Mouse (Mus musculus): ENCODE measurements at regions not wholly inside any gene's neighbourhood (a gene's known extent, or its start where the extent isn't known, plus 50 kb on each side); places are given as distances from the start of the nearest gene placed in this dataset.

DNA sequence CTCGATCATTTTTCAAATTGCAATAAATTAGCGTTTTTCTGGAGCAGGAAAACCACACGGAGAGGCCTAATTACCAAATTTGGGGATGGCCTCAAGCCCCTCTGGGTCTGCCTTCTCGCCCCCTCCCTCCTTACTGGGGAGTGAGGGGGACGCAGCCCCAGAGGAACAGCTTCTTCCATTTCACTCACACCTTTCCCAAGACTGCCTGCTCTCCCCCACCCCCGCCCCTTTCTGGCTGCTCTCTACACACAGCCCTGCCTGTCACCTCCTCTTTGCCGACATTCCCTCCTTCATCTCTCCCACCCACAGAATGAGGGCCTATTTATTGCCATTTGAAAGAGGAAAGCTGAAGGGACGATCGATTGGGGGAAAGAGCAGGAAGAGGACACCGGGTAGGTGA, 97.2 kb upstream of the Pja1 start:
- DNase-seq (ENCODE audit: low spot score), result no peak
- no peak overlapping the region for H3K27ac ChIP-seq (replicated peaks; ENCODE audit: low read depth, low read length)

DNA sequence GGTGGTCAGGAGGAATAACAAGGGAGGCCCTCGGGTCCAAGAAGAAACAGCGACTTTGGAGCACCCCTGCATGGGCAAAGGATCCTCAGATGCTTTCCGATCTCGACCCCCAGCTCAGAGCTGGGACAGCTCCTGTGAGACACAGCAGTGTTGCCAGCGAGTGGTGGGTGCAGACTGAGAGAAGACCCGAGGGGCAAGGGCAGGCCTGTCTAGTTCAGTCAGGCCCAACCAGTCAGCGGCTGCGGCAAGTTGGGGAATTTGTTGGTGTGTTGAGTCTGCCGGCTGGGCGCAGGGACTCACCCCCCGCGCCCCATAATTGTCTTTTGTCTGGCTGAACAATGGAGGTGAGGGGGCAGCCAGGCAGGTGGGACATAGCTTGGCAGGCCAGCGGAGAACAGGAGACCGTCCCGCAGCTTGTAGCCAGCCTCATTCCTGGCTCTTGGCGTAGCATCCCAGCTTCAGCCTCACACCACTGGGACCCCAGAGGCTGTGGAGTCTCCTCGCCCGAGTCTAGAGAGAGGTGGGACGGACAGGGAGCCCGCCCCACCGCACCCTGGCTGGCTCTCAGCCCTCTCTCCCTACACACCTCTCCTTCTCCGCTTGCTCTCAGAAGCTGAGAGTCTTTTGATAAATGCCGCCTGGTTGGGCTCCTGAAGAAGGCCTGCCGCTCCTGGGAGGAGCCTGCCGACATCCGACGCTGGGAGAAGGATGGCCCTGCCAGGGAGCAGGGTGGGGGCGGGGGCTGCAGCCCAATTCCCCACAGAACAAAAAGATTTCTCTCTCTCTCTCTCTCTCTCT, 96.5 kb upstream of the Pja1 start:
- H3K4me3 ChIP-seq (ENCODE audit: low read depth, low read length), result no peak overlapping the region
- WGBS, result 14% methylated on average over 23 of the region's 28 CpGs
- DNase-seq (ENCODE audit: low spot score), result peak; percentile 87

More for the DNA sequence above, 97.2 kb upstream of the Pja1 start:
- Histone ChIP-seq H3K9me3 (ENCODE audit: control insufficient read depth, low read length) (no peaks in the 10 kb centered on the region), H3K4me2 (ENCODE audit: low read depth, low read length) (peak overlapping the region; percentile 41), H3K36me3 (ENCODE audit: control insufficient read depth, insufficient read depth, low read length) (no peaks in the 10 kb centered on the region), H3K27me3 (replicated peaks; ENCODE audit: control insufficient read depth, insufficient read depth, low read length) (peaks cover 20% of the 10 kb centered on the region; the same call in 1 of the 2 replicates), H3K9ac (ENCODE audit: low read depth, low read length) (no peak overlapping the region), H3K4me3 (ENCODE audit: low read depth, low read length) (no peak overlapping the region), H3K4me1 (ENCODE audit: control insufficient read depth, insufficient read depth, low read length) (no peaks in the 10 kb centered on the region)
- peak; percentile 55 for ATAC-seq (ENCODE audit: low read depth)
- WGBS, result 22% methylated on average over 10 of the region's 10 CpGs

DNA sequence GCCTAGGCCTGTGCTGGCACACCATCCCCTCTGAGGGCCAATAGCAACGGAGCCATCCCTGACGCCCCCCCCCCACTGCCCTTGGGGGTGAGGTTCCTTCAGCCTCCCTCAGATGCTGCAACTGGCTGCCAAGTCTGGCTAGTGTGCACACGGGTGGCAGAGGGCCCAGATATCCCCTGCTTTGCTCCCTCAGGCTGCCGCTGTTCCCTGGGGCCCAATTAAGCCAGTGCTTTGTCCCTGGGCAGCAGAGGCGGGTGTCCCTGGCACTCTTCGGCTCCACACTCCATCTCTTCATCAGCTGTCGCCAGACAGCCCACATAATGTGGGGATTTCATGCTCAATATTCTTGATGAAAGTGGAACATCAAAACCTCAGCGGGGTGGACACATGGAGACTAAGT, 90.9 kb upstream of the Pja1 start:
- H3K36me3 ChIP-seq (ENCODE audit: control insufficient read depth, insufficient read depth, low read length), result no peaks in the 10 kb centered on the region
- peak; percentile 62; the same call in 1 of the 2 replicates for ATAC-seq (ENCODE audit: low read depth)
- H3K4me1 ChIP-seq (ENCODE audit: control insufficient read depth, insufficient read depth, low read length), result 0 out of 2 replicates have a peak, but pooled peaks cover 3% of the 10 kb centered on the region
- H3K9ac ChIP-seq (ENCODE audit: low read depth, low read length), result no peak overlapping the region
- 49% methylated on average over 7 of the region's 8 CpGs for WGBS
- H3K27me3 ChIP-seq (replicated peaks; ENCODE audit: control insufficient read depth, insufficient read depth, low read length), result peaks cover 12% of the 10 kb centered on the region
- no peaks in the 10 kb centered on the region for H3K9me3 ChIP-seq (ENCODE audit: control insufficient read depth, low read length)
- no peak overlapping the region for H3K4me3 ChIP-seq (ENCODE audit: low read depth, low read length)
- no peak for DNase-seq (ENCODE audit: low spot score)
- no peak overlapping the region for H3K4me2 ChIP-seq (ENCODE audit: low read depth, low read length)
- no peak overlapping the region for H3K27ac ChIP-seq (replicated peaks; ENCODE audit: low read depth, low read length)

More for the DNA sequence above, 96.5 kb upstream of the Pja1 start:
- Histone ChIP-seq H3K36me3 (ENCODE audit: control insufficient read depth, insufficient read depth, low read length) (no peaks in the 10 kb centered on the region), H3K4me1 (ENCODE audit: control insufficient read depth, insufficient read depth, low read length) (no peaks in the 10 kb centered on the region), H3K9me3 (ENCODE audit: control insufficient read depth, low read length) (no peaks in the 10 kb centered on the region), H3K4me2 (ENCODE audit: low read depth, low read length) (peak overlapping the region; percentile 41), H3K27ac (replicated peaks; ENCODE audit: low read depth, low read length) (no peak overlapping the region), H3K9ac (ENCODE audit: low read depth, low read length) (0 out of 2 replicates have a peak overlapping the region, but pooled peaks have one; percentile 30), H3K27me3 (replicated peaks; ENCODE audit: control insufficient read depth, insufficient read depth, low read length) (peaks cover 20% of the 10 kb centered on the region)
- ATAC-seq (ENCODE audit: low read depth), result peak; percentile 87

DNA sequence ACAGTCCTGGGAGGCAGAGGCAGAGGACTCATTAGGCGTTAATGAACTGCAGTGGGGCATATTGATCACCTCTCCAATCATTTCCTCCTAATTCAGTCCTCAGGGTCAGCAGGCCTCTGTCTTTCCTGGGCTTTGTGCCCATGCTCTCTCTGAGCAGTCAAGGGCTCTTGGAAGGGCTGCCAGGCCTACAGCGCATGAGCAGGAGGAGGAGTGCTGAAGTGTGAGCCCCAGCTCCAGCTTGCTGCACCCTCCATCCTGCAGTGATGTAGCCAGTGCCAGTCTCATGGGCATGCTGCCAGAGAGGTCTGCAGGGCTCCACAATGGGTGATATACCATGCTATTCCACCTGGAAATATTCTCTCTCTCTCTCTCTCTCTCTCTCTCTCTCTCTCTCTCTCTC, 89.6 kb upstream of the Pja1 start:
- H3K27me3 ChIP-seq (replicated peaks; ENCODE audit: control insufficient read depth, insufficient read depth, low read length), result peaks cover 17% of the 10 kb centered on the region
- no peak overlapping the region for H3K9ac ChIP-seq (ENCODE audit: low read depth, low read length)
- no peak for DNase-seq (ENCODE audit: low spot score)
- H3K4me3 ChIP-seq (ENCODE audit: low read depth, low read length), result no peak overlapping the region
- 50% methylated on average over 1 of the region's 2 CpGs for WGBS
- H3K4me2 ChIP-seq (ENCODE audit: low read depth, low read length), result no peak overlapping the region
- no peaks in the 10 kb centered on the region for H3K36me3 ChIP-seq (ENCODE audit: control insufficient read depth, insufficient read depth, low read length)
- no peak overlapping the region for H3K27ac ChIP-seq (replicated peaks; ENCODE audit: low read depth, low read length)
- H3K4me1 ChIP-seq (ENCODE audit: control insufficient read depth, insufficient read depth, low read length), result 0 out of 2 replicates have a peak, but pooled peaks cover 3% of the 10 kb centered on the region
- ATAC-seq (ENCODE audit: low read depth), result no peak
- H3K9me3 ChIP-seq (ENCODE audit: control insufficient read depth, low read length), result no peaks in the 10 kb centered on the region

DNA sequence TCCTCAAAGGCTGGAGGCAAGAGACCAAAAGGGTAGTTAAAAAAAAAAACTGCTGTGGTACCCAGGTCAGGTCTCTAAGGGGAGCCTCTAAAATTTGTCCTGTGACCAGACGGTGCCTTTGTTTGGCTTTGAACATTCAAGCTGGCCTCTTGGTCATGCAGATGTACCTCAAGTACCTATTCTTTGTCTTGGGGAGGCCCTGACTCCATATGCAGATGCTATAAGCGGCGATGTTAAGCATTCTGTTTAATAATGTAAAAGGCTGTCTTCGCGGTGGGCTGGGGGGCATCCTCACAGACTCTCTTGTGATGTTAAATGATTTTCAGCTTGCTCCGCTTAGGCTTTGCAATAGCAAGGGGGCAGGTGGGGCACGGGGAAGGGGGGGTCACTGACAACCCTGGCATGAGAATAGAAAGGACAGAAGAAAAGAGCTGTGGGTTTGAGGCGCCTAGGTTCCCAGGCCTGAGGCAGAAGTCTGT, 85.8 kb upstream of the Pja1 start:
- Histone ChIP-seq H3K4me3 (ENCODE audit: low read depth, low read length) (no peak overlapping the region), H3K4me2 (ENCODE audit: low read depth, low read length) (no peak overlapping the region), H3K27me3 (replicated peaks; ENCODE audit: control insufficient read depth, insufficient read depth, low read length) (peaks cover 29% of the 10 kb centered on the region), H3K4me1 (ENCODE audit: control insufficient read depth, insufficient read depth, low read length) (0 out of 2 replicates have a peak, but pooled peaks cover 3% of the 10 kb centered on the region), H3K9me3 (ENCODE audit: control insufficient read depth, low read length) (no peaks in the 10 kb centered on the region), H3K27ac (replicated peaks; ENCODE audit: low read depth, low read length) (no peak overlapping the region), H3K36me3 (ENCODE audit: control insufficient read depth, insufficient read depth, low read length) (no peaks in the 10 kb centered on the region), H3K9ac (ENCODE audit: low read depth, low read length) (no peak overlapping the region)
- WGBS, result 34% methylated on average over 8 of the region's 8 CpGs
- DNase-seq (ENCODE audit: low spot score), result no peak
- no peak for ATAC-seq (ENCODE audit: low read depth)

DNA sequence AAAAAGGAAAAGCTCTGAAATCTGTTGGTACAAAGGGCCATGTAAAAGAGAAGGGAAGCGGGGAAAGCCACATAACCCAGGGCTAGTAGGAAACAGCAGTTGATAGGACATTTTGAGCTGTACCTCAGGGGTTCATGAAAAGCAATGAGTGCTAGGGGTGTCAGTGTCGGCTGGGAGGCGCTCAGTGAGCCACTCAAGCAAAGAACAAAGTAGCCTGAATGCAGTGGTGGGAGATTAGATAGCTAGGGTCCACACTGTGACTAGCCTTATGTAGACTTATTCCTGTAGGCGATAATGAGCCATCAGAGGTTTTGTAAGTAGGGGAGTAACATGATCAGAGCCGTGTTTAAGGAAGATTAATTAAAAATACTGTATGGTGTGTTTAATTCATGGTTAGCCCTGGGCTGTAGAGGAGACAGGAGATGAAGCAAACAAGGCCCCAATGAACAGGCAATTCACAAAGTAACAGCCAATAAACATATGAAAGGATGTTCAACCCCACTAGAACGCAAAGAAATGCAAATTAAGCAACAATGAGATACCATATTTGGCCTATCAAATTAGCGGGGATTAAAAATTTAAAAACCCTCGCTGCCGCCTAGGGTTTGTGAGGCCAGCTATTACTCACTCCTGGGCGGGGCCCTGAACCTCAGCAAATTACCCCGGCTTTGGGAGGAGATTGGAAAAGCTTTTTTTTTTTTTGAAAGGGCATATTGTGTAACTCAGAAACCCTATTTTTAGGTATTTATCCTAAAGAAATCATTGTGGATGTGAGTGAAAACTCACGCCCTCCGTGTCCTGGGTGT, 85.1 kb upstream of the Pja1 start:
- Histone ChIP-seq H3K27ac (replicated peaks; ENCODE audit: low read depth, low read length) (no peak overlapping the region), H3K4me3 (ENCODE audit: low read depth, low read length) (no peak overlapping the region), H3K27me3 (replicated peaks; ENCODE audit: control insufficient read depth, insufficient read depth, low read length) (peaks cover 35% of the 10 kb centered on the region), H3K4me1 (ENCODE audit: control insufficient read depth, insufficient read depth, low read length) (peaks cover 5% of the 10 kb centered on the region; the same call in 1 of the 2 replicates), H3K4me2 (ENCODE audit: low read depth, low read length) (no peak overlapping the region), H3K36me3 (ENCODE audit: control insufficient read depth, insufficient read depth, low read length) (no peaks in the 10 kb centered on the region), H3K9ac (ENCODE audit: low read depth, low read length) (no peak overlapping the region), H3K9me3 (ENCODE audit: control insufficient read depth, low read length) (no peaks in the 10 kb centered on the region)
- DNase-seq (ENCODE audit: low spot score) (no peak), ATAC-seq (ENCODE audit: low read depth) (no peak)
- 51% methylated on average over 13 of the region's 13 CpGs for WGBS

DNA sequence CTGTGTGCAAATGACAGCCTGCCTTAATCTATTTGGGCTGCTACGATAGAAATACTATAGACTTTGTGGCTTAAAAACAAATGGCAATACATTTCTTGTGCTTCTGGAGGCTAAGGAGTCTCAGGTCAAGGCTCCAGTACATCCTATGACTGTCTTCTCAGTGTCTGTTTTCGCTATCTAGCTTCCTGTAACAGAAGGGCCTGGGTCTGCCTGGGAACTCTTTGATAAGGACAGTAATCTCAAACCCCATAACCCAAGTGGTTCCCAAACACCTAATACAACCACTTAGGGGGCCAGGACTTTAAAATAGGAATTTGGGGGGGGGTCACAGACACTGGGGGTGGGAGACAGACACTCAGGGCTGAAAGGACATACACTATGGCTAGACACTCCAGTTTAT, 81.7 kb upstream of the Pja1 start:
- H3K27me3 ChIP-seq (replicated peaks; ENCODE audit: control insufficient read depth, insufficient read depth, low read length), result peaks cover 33% of the 10 kb centered on the region
- no peaks in the 10 kb centered on the region for H3K36me3 ChIP-seq (ENCODE audit: control insufficient read depth, insufficient read depth, low read length)
- no peak overlapping the region for H3K4me3 ChIP-seq (ENCODE audit: low read depth, low read length)
- no peak for ATAC-seq (ENCODE audit: low read depth)
- no peak overlapping the region for H3K4me2 ChIP-seq (ENCODE audit: low read depth, low read length)
- H3K27ac ChIP-seq (replicated peaks; ENCODE audit: low read depth, low read length), result no peak overlapping the region
- peaks cover 17% of the 10 kb centered on the region; the same call in 1 of the 2 replicates for H3K4me1 ChIP-seq (ENCODE audit: control insufficient read depth, insufficient read depth, low read length)
- H3K9me3 ChIP-seq (ENCODE audit: control insufficient read depth, low read length), result no peaks in the 10 kb centered on the region
- 82% methylated on average over 2 of the region's 2 CpGs for WGBS
- H3K9ac ChIP-seq (ENCODE audit: low read depth, low read length), result no peak overlapping the region
- DNase-seq (ENCODE audit: low spot score), result no peak

DNA sequence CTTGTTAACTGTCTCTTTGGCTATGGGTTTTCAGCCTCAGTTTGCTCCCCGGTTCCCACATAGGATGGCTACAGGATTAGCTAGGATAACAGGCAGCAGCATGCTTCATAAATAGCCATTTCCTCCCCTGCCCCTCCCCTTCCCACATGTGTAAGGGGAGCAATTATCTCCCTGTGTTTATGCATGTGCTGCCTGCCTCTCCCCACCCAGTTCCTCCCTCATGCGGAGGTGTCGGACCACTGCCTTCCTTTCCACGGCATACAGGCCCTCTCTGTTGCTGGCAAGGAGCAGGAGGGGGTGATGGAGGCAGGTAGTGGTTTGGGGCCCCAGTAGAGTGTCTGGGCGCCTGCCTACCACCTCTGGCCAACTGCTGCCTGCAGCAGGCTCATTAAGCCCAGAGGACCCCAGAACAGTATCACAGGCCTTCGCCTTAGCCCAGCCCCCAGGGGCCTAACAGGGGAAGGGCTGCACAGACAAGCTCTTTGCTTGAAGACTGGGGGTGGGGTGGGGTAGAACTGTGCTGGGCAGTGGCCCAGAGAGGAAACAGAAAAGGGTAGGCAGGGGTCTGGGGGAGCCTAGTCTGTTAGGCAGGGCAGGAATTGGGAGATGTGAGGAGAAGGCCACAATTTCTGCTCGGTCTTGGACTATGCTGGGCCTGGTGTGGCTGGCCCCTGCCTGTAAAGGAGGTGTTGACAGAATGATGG, 79.1 kb upstream of the Pja1 start:
- Histone ChIP-seq H3K36me3 (ENCODE audit: control insufficient read depth, insufficient read depth, low read length) (no peaks in the 10 kb centered on the region), H3K4me2 (ENCODE audit: low read depth, low read length) (no peak overlapping the region), H3K4me1 (ENCODE audit: control insufficient read depth, insufficient read depth, low read length) (peaks cover 14% of the 10 kb centered on the region; the same call in 1 of the 2 replicates), H3K27ac (replicated peaks; ENCODE audit: low read depth, low read length) (peak overlapping the region; percentile 39; the same call in 1 of the 2 replicates), H3K27me3 (replicated peaks; ENCODE audit: control insufficient read depth, insufficient read depth, low read length) (peaks cover 29% of the 10 kb centered on the region), H3K4me3 (ENCODE audit: low read depth, low read length) (no peak overlapping the region), H3K9me3 (ENCODE audit: control insufficient read depth, low read length) (no peaks in the 10 kb centered on the region), H3K9ac (ENCODE audit: low read depth, low read length) (no peak overlapping the region)
- 43% methylated on average over 7 of the region's 7 CpGs for WGBS
- ATAC-seq (ENCODE audit: low read depth) (peak; percentile 63), DNase-seq (ENCODE audit: low spot score) (no peak)
